Mouse (Mus musculus): Measurements from ENCODE around the gene Anapc11.

The Anapc11 gene

DNA sequence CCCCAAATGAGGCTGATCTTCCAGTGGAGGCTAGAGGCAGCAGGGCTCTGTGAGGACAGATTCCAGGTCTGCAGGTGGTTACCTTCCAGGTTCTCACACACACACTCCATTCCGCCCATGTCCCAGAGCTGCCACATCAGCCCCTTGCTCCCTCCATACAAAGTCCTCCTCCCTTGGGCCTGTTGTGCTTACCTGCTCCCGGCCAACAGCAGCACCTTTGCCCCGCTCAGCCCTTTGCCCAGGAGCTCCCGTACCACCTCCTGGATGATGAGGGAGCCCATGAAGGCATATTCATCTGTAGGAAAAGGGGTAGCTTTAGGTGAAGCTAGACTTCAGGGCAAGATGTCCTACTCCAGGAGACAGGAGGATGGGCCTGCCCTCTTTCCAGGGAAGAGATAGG, 59.1 kb downstream of the Anapc11 start:
- DNase-seq (ENCODE audit: low read depth): no peak

All from NIH3T3 (cell line).